Mouse (Mus musculus) spleen, postnatal 4 days (tissue): ENCODE results near the gene Scn5a.
A peak's percentile ranks its signal among the peaks of the same experiment; 100 is the strongest.

Experiments used
- DNase-seq, 2 experiments: peaks; one replicate each; pipeline ENCODE4 v3.0.0; 2022; ENCODE audit warnings: low spot score in 2 of 2

Gene Scn5a

DNA sequence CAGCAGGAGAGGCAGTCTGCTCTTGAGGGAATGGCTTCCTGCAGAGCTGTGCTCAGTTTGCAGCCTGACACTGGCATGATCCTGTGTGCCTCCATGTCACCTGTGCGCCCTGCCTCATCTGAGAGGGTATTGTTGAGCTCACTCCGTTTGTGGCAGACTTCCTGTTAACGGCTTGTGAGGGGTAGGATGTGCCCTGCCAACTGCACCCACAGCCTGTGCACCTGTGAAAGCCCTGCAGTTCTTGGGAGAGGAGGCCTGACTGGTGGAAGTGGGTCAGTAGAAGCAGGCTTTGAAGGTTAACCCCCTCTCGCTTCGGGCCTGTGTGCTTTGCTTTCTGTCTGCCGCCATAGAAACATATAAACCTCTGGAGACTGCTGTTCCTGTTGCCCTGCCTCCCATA, 113.8 kb downstream of the Scn5a start:
- no peak for DNase-seq

DNA sequence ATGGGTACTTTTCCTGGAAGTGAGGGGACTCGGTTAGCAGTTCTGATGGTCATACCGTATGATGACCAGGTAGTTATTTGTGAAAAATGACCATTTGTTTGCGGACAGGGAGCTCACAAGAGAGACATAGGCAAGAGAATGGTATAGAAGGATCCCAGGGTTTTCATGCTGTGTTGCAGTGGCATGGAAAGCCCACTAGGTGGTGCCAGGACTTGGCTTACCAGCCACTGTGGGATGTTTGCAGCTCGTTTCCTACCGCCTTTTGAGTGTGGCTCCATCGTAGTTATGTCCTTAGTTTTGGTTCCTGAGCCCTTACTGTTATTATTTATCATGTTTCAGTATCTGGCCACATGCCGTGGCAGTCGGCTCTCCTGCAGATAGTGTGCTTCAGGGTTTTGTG, 118.4 kb downstream of the Scn5a start:
- peak; percentile 57 to 81 for DNase-seq

DNA sequence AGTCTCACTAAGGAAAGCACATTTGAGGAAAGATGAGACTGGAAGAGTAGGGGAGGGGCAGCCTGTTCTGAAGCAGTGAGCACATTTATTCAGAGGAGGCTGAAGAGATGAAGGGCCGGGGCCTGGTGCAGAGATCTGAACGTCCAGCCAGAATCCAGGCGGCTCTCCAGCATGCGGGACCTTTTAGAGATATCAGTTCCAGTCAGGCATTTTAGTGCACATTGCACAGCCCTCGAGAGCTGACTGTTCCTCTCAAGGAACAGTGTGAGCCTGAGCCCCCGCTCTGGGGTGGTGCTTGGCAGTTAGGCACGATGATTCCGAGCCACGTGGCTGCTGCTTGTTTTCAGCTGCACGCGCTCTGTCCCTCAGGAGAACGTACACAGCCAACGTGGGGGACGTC, 121.7 kb downstream of the Scn5a start:
- no peak for DNase-seq

DNA sequence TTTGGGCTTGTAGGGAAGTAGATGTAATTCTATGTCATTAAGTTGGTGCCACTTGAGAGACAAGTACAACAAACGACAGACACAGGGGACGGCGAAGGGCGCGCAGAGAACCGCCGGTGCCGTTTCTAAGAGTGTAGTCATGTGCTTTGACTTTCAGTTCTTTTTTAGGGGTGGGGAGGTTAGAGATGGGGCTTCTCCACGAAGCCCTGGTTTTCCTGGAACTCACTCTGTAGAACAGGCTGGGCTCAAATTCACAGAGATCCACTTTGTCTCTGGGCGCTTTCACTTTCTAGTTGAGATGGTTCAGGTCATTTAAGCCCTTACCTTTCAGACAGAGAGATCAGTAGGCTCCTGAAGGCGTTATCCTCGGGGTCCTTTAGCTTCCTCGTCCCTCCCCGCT, 122.8 kb downstream of the Scn5a start:
- DNase-seq: no peak

DNA sequence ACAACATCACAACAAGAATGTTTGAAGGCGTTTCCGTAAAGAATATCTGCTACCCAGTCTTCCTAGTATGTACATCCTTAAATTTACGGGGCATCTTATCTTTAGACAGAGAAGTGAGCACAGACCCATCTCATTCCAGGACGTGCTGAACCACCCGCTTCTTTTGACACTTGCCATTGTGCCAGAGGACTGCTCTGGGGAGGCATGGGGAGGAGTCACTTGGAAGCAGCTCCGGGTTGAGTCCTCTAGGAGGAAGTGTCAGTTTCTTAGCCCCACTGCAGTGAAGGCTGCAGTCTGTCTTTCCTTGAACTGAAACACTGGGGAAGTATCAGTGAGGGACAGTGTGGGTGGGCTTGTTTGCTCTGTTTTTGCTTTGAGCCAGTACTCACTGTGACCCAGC, 133.1 kb downstream of the Scn5a start:
- no peak for DNase-seq

DNA sequence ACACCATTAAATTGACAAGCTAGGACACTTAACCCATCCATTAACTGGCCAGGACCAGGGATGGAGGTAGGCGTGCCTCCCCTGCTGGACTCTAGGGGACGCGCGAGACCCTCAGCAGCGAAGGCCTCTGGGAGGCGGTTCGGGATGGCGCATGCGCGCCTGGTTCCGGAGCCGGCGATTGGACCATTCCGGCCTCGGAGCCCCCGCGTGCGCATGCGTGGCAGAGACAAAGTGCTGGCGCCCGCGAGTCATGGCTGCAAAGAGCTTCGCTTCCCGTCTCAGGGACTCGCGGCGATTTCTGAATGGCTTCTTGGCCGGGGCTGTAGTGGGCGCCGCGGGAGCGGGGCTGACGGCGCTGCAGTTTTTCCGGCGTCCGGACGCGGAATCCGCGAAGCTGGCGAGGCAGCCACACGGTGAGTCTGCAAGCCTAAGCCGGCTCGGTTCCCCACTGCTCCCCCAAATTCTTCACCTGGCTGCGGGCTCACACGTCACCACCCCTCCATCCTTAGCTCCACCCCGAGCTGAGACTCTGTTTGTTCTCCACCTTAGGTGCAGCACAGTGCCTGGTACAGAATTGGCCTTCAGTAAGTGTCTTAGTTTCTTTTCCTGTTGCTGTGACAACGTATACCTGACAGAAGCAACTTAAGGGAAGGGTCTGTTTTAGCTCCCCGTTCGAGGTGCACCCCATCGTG, 133.9 kb downstream of the Scn5a start, which contains the start of gene Exog:
Gene Exog (plus strand): TSS at position 206 of the 692 bp plus-strand sequence.
- DNase-seq: peak; percentile 94 to 98

DNA sequence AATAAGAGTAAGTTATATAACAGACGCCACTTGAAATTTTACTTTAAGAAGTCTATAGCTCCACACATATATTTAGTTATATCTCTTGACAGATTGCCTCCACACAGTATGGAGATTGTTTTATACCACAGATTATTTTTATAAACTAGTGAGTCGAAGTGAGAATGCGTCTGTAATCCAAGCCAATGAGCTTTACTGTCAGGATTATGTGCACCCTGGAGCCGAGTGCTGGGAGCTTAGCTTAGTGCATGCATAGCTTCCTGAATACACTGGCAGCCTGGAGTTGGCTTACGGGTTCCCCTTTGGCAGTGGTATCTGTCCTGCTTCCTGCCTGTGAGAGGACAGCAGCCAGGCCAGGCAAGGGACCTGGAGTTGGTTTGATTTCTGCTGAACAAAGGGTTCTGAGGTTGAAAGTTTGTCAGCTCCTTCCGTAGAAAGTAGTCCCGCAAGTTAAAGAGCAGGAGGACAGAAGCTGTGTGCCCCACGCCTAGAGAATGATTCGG, 140.3 kb downstream of the Scn5a start:
- DNase-seq: no peak

DNA sequence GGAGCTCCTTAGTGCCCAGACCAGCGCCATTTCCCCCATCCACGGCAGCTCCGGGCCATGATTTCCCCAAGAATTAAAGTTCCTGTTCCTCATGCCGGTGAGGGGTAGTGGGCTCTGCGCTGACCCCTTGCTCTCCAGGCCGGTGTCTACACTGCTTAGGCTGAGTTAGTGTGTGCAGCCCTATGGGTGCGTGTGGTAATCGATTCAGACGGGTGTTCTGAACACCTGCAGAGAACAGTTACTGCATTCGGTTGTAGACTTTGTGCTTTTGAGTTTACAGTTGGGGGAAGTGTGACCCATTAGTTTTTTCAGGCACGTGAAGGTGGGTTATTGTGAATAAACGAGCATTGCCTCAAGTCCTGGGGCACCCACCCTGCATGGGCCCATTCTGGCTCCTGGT, 140.8 kb downstream of the Scn5a start:
- DNase-seq: no peak

DNA sequence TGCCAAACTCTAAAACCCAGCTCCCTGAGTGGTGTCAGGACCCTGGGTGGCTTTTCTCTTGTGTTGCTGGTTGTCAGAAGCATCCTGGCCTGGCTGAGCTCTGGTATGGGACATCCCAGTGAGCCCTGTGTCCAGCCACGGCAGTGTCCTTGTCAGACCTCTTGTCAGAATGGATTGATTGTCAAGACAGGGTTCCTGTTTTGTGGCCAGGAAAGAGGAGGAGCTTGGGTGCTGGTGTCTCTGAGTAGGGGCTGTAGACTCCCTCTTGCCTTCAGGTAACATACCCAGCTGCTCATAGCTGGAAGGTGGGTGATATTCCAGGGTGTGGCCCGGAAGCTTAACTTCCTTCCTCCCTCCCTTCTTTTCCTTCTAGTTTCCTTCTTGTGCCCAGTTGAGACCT, 143.0 kb downstream of the Scn5a start:
- peak in 1 of 2 experiments; percentile 58 for DNase-seq
